Mouse (Mus musculus): Measurements from ENCODE around the gene Sars. TPM values are rescaled to one million over a fixed set of nuclear protein-coding genes. Genes with fewer than 3 reads are reported as not detected.

Sars gene
- 113 TPM for polyA plus RNA-seq (2014; fragmentation: Illumina TruSeq; extraction: RNeasy Lipid Tissue Mini Kit (QIAGEN cat#74804); ENCODE audit: low read depth, low replicate concordance)

GRCm38 (mm10) chr3:108444698-108445365 lies at the start of gene Sars:
Gene Sars (minus strand): TSS chr3:108445209.

GRCm38 (mm10) chr3:108414857-108415830 lies 29.9 kb downstream of the Sars start, which contains the start of gene Celsr2:
Gene Celsr2 (minus strand): TSS chr3:108415552.

GRCm38 (mm10) chr3:108383485-108384354 lies 61.3 kb downstream of the Sars start, which contains the start of gene Psrc1:
Gene Psrc1 (plus strand): TSS chr3:108383839.

Other genes with a start within 250 kb of the Sars start
- 10.6 TPM for gene Cyb561d1, start 244.0 kb downstream of the Sars start, polyA plus RNA-seq (2014; fragmentation: Illumina TruSeq; extraction: RNeasy Lipid Tissue Mini Kit (QIAGEN cat#74804); ENCODE audit: low read depth, low replicate concordance)
- gene Atxn7l2, start 234.3 kb downstream of the Sars start, polyA plus RNA-seq (2014; fragmentation: Illumina TruSeq; extraction: RNeasy Lipid Tissue Mini Kit (QIAGEN cat#74804); ENCODE audit: low read depth, low replicate concordance) = 7.0 TPM
- gene Sypl2, start 218.6 kb downstream of the Sars start, polyA plus RNA-seq (2014; fragmentation: Illumina TruSeq; extraction: RNeasy Lipid Tissue Mini Kit (QIAGEN cat#74804); ENCODE audit: low read depth, low replicate concordance) = 2.5 TPM
- 108 TPM for gene Psma5, start 188.3 kb downstream of the Sars start, polyA plus RNA-seq (2014; fragmentation: Illumina TruSeq; extraction: RNeasy Lipid Tissue Mini Kit (QIAGEN cat#74804); ENCODE audit: low read depth, low replicate concordance)
- 317 TPM for gene Sort1, start 161.1 kb downstream of the Sars start, polyA plus RNA-seq (2014; fragmentation: Illumina TruSeq; extraction: RNeasy Lipid Tissue Mini Kit (QIAGEN cat#74804); ENCODE audit: low read depth, low replicate concordance)
- not detected for gene Mybphl, start 80.3 kb downstream of the Sars start, polyA plus RNA-seq (2014; fragmentation: Illumina TruSeq; extraction: RNeasy Lipid Tissue Mini Kit (QIAGEN cat#74804); ENCODE audit: low read depth, low replicate concordance)
- gene Psrc1, start 61.4 kb downstream of the Sars start, polyA plus RNA-seq (2014; fragmentation: Illumina TruSeq; extraction: RNeasy Lipid Tissue Mini Kit (QIAGEN cat#74804); ENCODE audit: low read depth, low replicate concordance) = 1.3 TPM
- gene Celsr2, start 29.7 kb downstream of the Sars start, polyA plus RNA-seq (2014; fragmentation: Illumina TruSeq; extraction: RNeasy Lipid Tissue Mini Kit (QIAGEN cat#74804); ENCODE audit: low read depth, low replicate concordance) = 20.4 TPM
- 10.9 TPM for gene 1700013F07Rik, start 88.9 kb upstream of the Sars start, polyA plus RNA-seq (2014; fragmentation: Illumina TruSeq; extraction: RNeasy Lipid Tissue Mini Kit (QIAGEN cat#74804); ENCODE audit: low read depth, low replicate concordance)
- gene 5330417C22Rik, start 91.3 kb upstream of the Sars start, polyA plus RNA-seq (2014; fragmentation: Illumina TruSeq; extraction: RNeasy Lipid Tissue Mini Kit (QIAGEN cat#74804); ENCODE audit: low read depth, low replicate concordance) = 2.5 TPM
- 51.1 TPM for gene Tmem167b, start 117.3 kb upstream of the Sars start, polyA plus RNA-seq (2014; fragmentation: Illumina TruSeq; extraction: RNeasy Lipid Tissue Mini Kit (QIAGEN cat#74804); ENCODE audit: low read depth, low replicate concordance)
- 30.4 TPM for gene Taf13, start 126.5 kb upstream of the Sars start, polyA plus RNA-seq (2014; fragmentation: Illumina TruSeq; extraction: RNeasy Lipid Tissue Mini Kit (QIAGEN cat#74804); ENCODE audit: low read depth, low replicate concordance)
- gene Wdr47, start 146.1 kb upstream of the Sars start, polyA plus RNA-seq (2014; fragmentation: Illumina TruSeq; extraction: RNeasy Lipid Tissue Mini Kit (QIAGEN cat#74804); ENCODE audit: low read depth, low replicate concordance) = 14.8 TPM
- 54.4 TPM for gene Clcc1, start 208.7 kb upstream of the Sars start, polyA plus RNA-seq (2014; fragmentation: Illumina TruSeq; extraction: RNeasy Lipid Tissue Mini Kit (QIAGEN cat#74804); ENCODE audit: low read depth, low replicate concordance)